Mouse (Mus musculus) heart, embryonic 14.5 days (tissue): ENCODE measurements around the gene 1700020D05Rik. TPM values are rescaled to one million over a fixed set of nuclear protein-coding genes. Genes with fewer than 3 reads are reported as not detected.

Experiments
- ATAC-seq: fragments of 200-750 bp; cut with Nextera tagmentation; 2 replicates; pipeline ENCODE4 v1.8.0; 2017; ENCODE audit warnings: low read depth, moderate TSS enrichment; ENCODE audit not compliant: insufficient number of reproducible peaks, insufficient read depth, low FRiP score
- H3K27ac ChIP-seq, 2 experiments: fragments of 200-500 bp in 1 of 2; fragments of 300-500 bp in 1 of 2; sonication (generic) in 1 of 2; replicated peaks in 1 of 2; 2 replicates each; pipeline ENCODE4 v1.5.1; 2012 to 2014; ENCODE audit warnings: low read depth in 2 of 2, low read length in 2 of 2, control low read depth in 1 of 2, mild to moderate bottlenecking in 1 of 2, mixed read lengths in 1 of 2; ENCODE audit not compliant: control insufficient read depth in 1 of 2, insufficient read depth in 1 of 2
- H3K27me3 ChIP-seq: fragments of 300-500 bp; sonication (generic); 2 replicates; pipeline ENCODE4 v1.6.1; 2014; ENCODE audit warnings: mild to moderate bottlenecking, low read length, control low read depth; ENCODE audit not compliant: control insufficient read depth, insufficient read depth
- H3K36me3 ChIP-seq: fragments of 300-500 bp; sonication (generic); 2 replicates; pipeline ENCODE4 v1.6.1; 2014; ENCODE audit warnings: mild to moderate bottlenecking, control low read depth, low read length, mixed read lengths; ENCODE audit not compliant: control insufficient read depth, insufficient read depth
- H3K4me1 ChIP-seq, 2 experiments: fragments of 200-500 bp in 1 of 2; fragments of 300-500 bp in 1 of 2; sonication (generic) in 1 of 2; 2 replicates each; pipeline ENCODE4 v1.6.1; 2012 to 2014; ENCODE audit warnings: low read length in 2 of 2, control low read depth in 1 of 2, mixed read lengths in 1 of 2; ENCODE audit not compliant: control insufficient read depth in 2 of 2, insufficient read depth in 2 of 2
- H3K4me2 ChIP-seq: fragments of 300-500 bp; sonication (generic); 2 replicates; pipeline ENCODE4 v1.6.1; 2014; ENCODE audit warnings: mild to moderate bottlenecking, low read length
- H3K4me3 ChIP-seq, 2 experiments: fragments of 200-500 bp in 1 of 2; fragments of 300-500 bp in 1 of 2; sonication (generic) in 1 of 2; 2 replicates each; pipeline ENCODE4 v1.5.1; 2012 to 2014; ENCODE audit warnings: low read length in 2 of 2, mild to moderate bottlenecking in 2 of 2, control low read depth in 1 of 2, low read depth in 1 of 2, moderate library complexity in 1 of 2; ENCODE audit not compliant: control insufficient read depth in 1 of 2, insufficient read depth in 1 of 2
- H3K9ac ChIP-seq: fragments of 300-500 bp; sonication (generic); 2 replicates; pipeline ENCODE4 v1.6.1; 2014; ENCODE audit warnings: mild to moderate bottlenecking, low read length
- H3K9me3 ChIP-seq: fragments of 300-500 bp; sonication (generic); 2 replicates; pipeline ENCODE4 v1.6.1; 2016; ENCODE audit warnings: low read length, control low read depth; ENCODE audit not compliant: control insufficient read depth
- WGBS: fragments of 180-500 bp; shearing (Covaris S2); extraction: QIAGEN DNeasy Blood & Tissue Kit; methylation state at CpG from one replicate; pipeline ENCODE4 v1.1.7; 2014; 5-methylcytosine and 5-hydroxymethylcytosine counted together
- polyA plus RNA-seq: library from polyadenylated mRNA; unstranded; fragments of >200 nt; fragmentation: Nextera tagmentation; extraction: Ambion mirVana; gene quantifications from 2 replicates; pipeline ENCODE4 v1.2.1, GENCODE M21; 2014

Gene 1700020D05Rik
- 0.20 TPM in 2 replicates for polyA plus RNA-seq

DNA sequence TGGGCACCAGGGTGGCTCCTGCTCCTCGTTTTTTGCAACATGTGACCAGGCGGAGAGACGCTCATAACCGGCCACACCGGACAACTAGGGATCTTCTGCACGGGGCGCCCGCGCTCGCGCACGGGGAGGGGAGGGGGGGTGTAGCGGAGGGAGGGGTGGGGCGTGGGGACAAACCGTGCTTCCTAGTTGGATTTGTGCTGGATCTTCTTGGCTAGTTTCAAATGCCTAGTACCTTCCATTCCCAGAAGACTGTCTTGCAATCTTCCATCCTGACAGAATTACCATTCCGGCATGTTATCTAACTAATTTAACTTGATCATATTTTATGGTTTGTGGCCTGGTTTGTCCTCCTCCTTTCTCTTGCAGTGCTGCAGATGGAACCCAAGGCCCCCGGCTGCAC, at the start of gene 1700020D05Rik:
1700020D05Rik (minus strand) TSS at position 101 of the 400 bp plus-strand sequence.
- no peak within 1 kb of the TSS for H3K4me3 ChIP-seq
- no peak within 1 kb of the TSS for H3K9ac ChIP-seq
- WGBS, result 54% methylated on average over 17 of the region's 17 CpGs
- H3K27ac ChIP-seq, result no peak within 1 kb of the TSS
- no peak for ATAC-seq
- H3K4me1 ChIP-seq, result no peaks in the 10 kb centered on the region
- peaks cover 12% of the 10 kb centered on the region; the same call in 1 of the 2 replicates for H3K36me3 ChIP-seq
- no peak within 1 kb of the TSS for H3K4me2 ChIP-seq
- no peaks in the 10 kb centered on the region for H3K9me3 ChIP-seq
- no peaks in the 10 kb centered on the region for H3K27me3 ChIP-seq

DNA sequence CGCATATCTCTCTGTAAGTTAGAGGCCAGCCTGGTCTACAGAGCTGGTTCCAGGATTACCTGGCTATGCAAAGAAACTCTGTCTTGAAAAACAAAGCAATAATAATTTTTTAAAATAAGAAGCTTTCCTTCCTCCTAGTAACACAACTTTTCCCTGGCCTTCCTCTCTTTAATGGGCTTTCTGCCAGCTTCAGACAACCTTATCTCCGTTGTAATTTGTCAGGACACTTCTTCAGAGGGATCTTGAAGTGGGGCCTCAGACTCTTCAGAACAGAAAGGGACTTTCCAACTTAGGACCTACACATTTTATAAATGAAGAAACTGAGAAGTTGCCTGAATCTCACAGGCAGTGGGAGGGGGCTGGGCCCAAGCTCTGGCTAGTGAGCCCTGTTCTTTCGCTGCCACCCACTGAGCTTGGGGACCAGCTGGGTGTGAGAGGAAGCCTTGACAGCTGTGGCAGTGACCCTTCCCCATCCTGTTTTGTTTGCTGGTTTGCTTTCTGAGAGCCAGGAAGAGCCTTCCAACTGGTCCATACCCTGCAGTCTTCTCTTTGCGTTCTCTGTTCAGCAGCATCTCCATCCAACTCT, 44.0 kb upstream of the 1700020D05Rik start:
- H3K27me3 ChIP-seq, result 0 out of 2 replicates have a peak, but pooled peaks cover 2% of the 10 kb centered on the region
- H3K9ac ChIP-seq, result no peak overlapping the region
- no peak overlapping the region for H3K4me3 ChIP-seq
- no peak overlapping the region for H3K27ac ChIP-seq
- no peaks in the 10 kb centered on the region; a peak in 1 of 4 replicates for H3K4me1 ChIP-seq
- no peak overlapping the region for H3K4me2 ChIP-seq
- no peaks in the 10 kb centered on the region for H3K36me3 ChIP-seq
- WGBS, result 48% methylated on average over 4 of the region's 4 CpGs
- no peaks in the 10 kb centered on the region for H3K9me3 ChIP-seq
- no peak for ATAC-seq

DNA sequence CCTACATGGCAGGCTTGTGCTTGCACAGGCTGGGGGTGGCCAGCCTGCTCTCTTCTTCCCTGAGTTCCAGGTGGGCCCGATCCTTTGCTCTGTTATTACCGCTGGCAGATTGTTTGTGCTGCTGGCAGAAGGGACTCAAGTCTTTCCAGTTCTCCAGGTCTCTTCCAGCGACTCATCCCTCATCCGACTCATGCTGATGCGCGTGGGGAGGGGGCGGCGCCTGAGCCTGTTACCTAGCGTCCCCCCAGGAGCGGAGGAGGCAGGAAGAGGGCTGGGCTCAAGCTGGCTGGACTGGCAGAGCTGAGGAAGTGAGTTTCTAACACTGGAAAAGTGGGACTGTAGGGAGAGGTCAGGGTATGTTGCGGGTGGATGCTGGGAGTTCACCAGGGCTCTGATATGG, 40.4 kb upstream of the 1700020D05Rik start:
- no peak for ATAC-seq
- H3K27ac ChIP-seq, result no peak overlapping the region
- no peaks in the 10 kb centered on the region; a peak in 1 of 4 replicates for H3K4me1 ChIP-seq
- no peak overlapping the region for H3K9ac ChIP-seq
- no peaks in the 10 kb centered on the region for H3K9me3 ChIP-seq
- no peaks in the 10 kb centered on the region for H3K36me3 ChIP-seq
- no peak overlapping the region for H3K4me3 ChIP-seq
- peaks cover 3% of the 10 kb centered on the region; the same call in 1 of the 2 replicates for H3K27me3 ChIP-seq
- WGBS, result 41% methylated on average over 11 of the region's 11 CpGs
- no peak overlapping the region for H3K4me2 ChIP-seq

GRCm38 (mm10) chr19:5543362-5543761, 39.8 kb upstream of the 1700020D05Rik start:
- 80% methylated on average over 9 of the region's 9 CpGs for WGBS
- no peaks in the 10 kb centered on the region for H3K9me3 ChIP-seq
- H3K27me3 ChIP-seq, result peaks cover 3% of the 10 kb centered on the region; the same call in 1 of the 2 replicates
- no peak overlapping the region for H3K9ac ChIP-seq
- no peak overlapping the region for H3K4me3 ChIP-seq
- H3K4me1 ChIP-seq, result no peaks in the 10 kb centered on the region; a peak in 1 of 4 replicates
- no peak overlapping the region for H3K4me2 ChIP-seq
- no peaks in the 10 kb centered on the region for H3K36me3 ChIP-seq
- H3K27ac ChIP-seq, result no peak overlapping the region
- no peak for ATAC-seq

- WGBS, result 48% methylated on average over 8 of the region's 8 CpGs
Measured at GRCm38 (mm10) chr19:5538786-5539185, 35.2 kb upstream of the 1700020D05Rik start.

DNA sequence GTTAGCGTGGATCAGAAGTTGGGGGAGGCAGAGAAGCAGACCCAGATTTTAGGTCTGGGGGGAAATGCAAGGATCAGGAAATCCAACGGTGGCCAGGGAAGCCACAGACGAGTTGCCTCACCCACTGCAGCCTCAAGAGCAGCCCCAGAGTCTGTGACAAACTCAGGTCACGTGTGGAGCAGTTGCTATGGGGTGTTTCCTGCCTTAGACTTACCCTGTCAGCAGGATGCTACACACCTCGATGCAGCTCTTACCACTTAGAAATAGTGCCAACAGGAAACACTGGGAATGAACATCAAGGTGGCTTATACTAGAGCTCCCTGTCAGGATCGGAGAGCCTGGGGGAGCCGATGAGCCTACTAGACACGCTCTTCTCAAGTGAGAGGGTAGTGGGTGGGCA, 28.9 kb upstream of the 1700020D05Rik start:
- peaks cover 12% of the 10 kb centered on the region for H3K27me3 ChIP-seq
- no peak overlapping the region for H3K9ac ChIP-seq
- no peak for ATAC-seq
- no peaks in the 10 kb centered on the region for H3K9me3 ChIP-seq
- H3K4me1 ChIP-seq, result peaks cover 4% of the 10 kb centered on the region in 2 experiments; a peak in 1 of 4 replicates
- H3K27ac ChIP-seq, result no peak overlapping the region
- 65% methylated on average over 8 of the region's 8 CpGs for WGBS
- H3K36me3 ChIP-seq, result no peaks in the 10 kb centered on the region
- no peak overlapping the region for H3K4me3 ChIP-seq
- H3K4me2 ChIP-seq, result no peak overlapping the region

More at GRCm38 (mm10) chr19:5538786-5539185, 35.2 kb upstream of the 1700020D05Rik start:
- Histone ChIP-seq H3K4me3 (no peak overlapping the region), H3K4me2 (no peak overlapping the region), H3K9ac (no peak overlapping the region), H3K9me3 (no peaks in the 10 kb centered on the region), H3K36me3 (no peaks in the 10 kb centered on the region), H3K27me3 (peaks cover 3% of the 10 kb centered on the region; the same call in 1 of the 2 replicates), H3K4me1 (no peaks in the 10 kb centered on the region), H3K27ac (no peak overlapping the region)
- ATAC-seq, result no peak

- no peak overlapping the region for H3K4me3 ChIP-seq
- no peaks in the 10 kb centered on the region for H3K36me3 ChIP-seq
- no peaks in the 10 kb centered on the region for H3K9me3 ChIP-seq
- H3K27ac ChIP-seq, result no peak overlapping the region
- no peak for ATAC-seq
- peaks cover 4% of the 10 kb centered on the region in 2 experiments; a peak in 1 of 4 replicates for H3K4me1 ChIP-seq
- no peak overlapping the region for H3K9ac ChIP-seq
- WGBS, result 70% methylated on average over 7 of the region's 7 CpGs
- H3K4me2 ChIP-seq, result no peak overlapping the region
- H3K27me3 ChIP-seq, result peaks cover 12% of the 10 kb centered on the region
Measured at GRCm38 (mm10) chr19:5530138-5530524, 26.5 kb upstream of the 1700020D05Rik start.
